Mouse (Mus musculus) olfactory bulb, adult 2 months (tissue): ENCODE measurements around the gene Tex14. TPM values are rescaled to one million over a fixed set of nuclear protein-coding genes. Genes with fewer than 3 reads are reported as not detected.
"Not testable (repeated sequence)": the region's sequence is repeated elsewhere in the genome, so short reads cannot be mapped to it uniquely, and the experiment has no call there.

ENCODE experiments used
- H3K27ac ChIP-seq: fragments of 200-500 bp; 2 replicates; pipeline ENCODE4 v1.5.1; 2012; ENCODE audit warnings: low read depth, low read length; ENCODE audit not compliant: insufficient read depth
- H3K4me1 ChIP-seq: fragments of 200-500 bp; 2 replicates; pipeline ENCODE4 v1.6.1; 2012; ENCODE audit warnings: low read length; ENCODE audit not compliant: control insufficient read depth, insufficient read depth
- H3K4me3 ChIP-seq: fragments of 200-500 bp; 2 replicates; pipeline ENCODE4 v1.5.1; 2012; ENCODE audit warnings: mild to moderate bottlenecking, low read depth, low read length, moderate library complexity; ENCODE audit not compliant: insufficient read depth
- CTCF ChIP-seq: fragments of 200-500 bp; IDR thresholded peaks from 2 replicates; pipeline ENCODE4 v1.5.1; 2012; ENCODE audit warnings: low read depth, mild to moderate bottlenecking, low read length, moderate library complexity; ENCODE audit not compliant: insufficient read depth
- POLR2A ChIP-seq: fragments of 200-500 bp; IDR thresholded peaks from 2 replicates; pipeline ENCODE4 v1.6.1; 2012; ENCODE audit warnings: mild to moderate bottlenecking, low read depth, low read length, moderate library complexity; ENCODE audit not compliant: insufficient read depth
- WGBS: fragments of 180-500 bp; shearing (Covaris S2); methylation state at CpG from one replicate; pipeline ENCODE4 v1.1.7; 2018; 5-methylcytosine and 5-hydroxymethylcytosine counted together
- polyA plus RNA-seq: library from polyadenylated mRNA; stranded (reverse); fragments of >200 nt; gene quantifications from 2 replicates; pipeline ENCODE4 v1.2.4, GENCODE M21; 2012; ENCODE audit warnings: low replicate concordance; ENCODE audit not compliant: missing spikeins, insufficient read depth, insufficient read length

Gene Tex14
- polyA plus RNA-seq, 1 experiment: not detected

DNA sequence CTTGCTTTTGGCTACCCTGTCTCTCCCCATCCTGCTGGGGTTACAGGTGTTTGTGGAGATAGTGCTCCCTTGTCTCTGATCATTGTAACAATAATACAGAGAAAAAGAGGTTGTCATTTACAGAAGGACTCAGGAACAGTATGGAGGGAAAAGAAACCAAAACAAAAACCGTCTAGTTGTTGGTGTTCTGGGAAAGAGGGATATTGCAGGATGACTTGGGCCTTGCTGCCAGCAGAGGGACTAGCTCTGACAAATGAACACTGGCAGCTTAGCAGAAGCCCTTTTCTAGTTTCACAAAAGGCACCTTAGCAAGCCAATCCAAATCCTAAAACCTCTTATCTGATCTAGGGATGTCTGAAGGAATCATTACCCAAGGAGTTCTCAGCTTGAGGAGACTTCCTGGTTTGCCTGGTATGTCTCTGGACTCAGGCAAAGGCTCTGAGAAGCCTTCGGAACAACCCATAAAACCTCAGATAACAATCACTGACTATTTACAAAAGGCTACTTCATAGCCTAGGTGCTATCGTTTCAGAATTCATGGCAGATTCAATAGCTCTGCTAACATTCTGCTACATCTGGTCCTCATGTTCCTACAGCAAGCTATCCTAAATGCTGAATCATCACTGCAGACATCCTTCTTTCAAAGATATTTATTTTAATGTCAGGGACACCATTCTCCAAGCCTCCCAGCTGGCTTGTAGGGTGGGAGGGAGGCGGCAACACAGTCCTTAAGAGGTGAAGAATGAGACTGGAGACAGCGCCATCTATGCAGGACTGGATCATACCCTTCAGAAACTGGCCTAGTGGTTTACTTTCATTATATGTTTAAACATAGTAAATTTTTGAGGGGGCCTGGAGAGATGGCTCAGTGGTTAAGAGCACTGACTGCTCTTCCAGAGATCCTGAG, 31.7 kb downstream of the Tex14 start:
- no peaks in the 10 kb centered on the region; the same call in 1 of the 2 replicates for H3K4me1 ChIP-seq
- H3K27ac ChIP-seq: no peak overlapping the region
- TF ChIP-seq POLR2A (no peak), CTCF (no peak)
- no peak overlapping the region for H3K4me3 ChIP-seq
- 72% methylated on average over 5 of the region's 5 CpGs for WGBS

DNA sequence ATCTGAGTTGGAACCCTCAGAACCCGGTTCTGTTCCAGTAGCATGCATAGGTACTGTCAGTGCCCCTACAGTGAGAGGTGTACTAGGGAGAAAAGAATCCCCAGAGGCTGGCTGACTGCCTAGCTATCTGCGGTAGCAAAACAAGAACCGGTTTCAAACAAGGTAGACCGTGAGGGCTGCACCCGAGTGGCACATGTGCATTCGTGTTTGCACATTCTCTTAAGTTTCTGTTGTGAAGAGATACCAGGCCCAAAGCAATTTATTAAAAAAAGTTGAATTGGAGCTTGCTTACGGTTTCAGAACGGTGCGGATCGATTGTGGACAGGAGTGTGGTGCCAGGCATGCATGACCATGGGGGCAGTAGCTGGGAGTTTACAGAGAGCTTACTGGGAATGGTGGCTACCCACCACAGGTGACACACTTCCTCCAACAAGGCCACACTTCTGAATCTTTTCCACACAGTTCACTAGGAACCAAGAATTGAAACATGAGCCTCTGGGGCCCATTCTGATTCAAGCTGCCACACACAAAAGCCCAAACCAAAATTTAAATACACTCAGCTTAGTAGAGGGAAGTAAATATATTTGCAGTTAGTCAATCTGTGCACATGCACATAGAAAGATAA, 35.0 kb downstream of the Tex14 start:
- Histone ChIP-seq H3K27ac (no peak overlapping the region), H3K4me3 (no peak overlapping the region), H3K4me1 (no peaks in the 10 kb centered on the region; the same call in 1 of the 2 replicates)
- no peak for TF ChIP-seq POLR2A
- no peak for TF ChIP-seq CTCF
- WGBS: 87% methylated on average over 10 of the region's 10 CpGs

GRCm38 (mm10) chr11:87442643-87443372, 37.9 kb downstream of the Tex14 start:
- not testable (repeated sequence) for H3K4me1 ChIP-seq
- H3K4me3 ChIP-seq: peak overlapping the region; percentile 48
- H3K27ac ChIP-seq: peak overlapping the region; percentile 39
- TF ChIP-seq POLR2A: peak; percentile 23; the same call in 1 of the 2 replicates
- WGBS: under 1% methylated on average over 33 of the region's 62 CpGs

GRCm38 (mm10) chr11:87443373-87443883, 38.6 kb downstream of the Tex14 start:
- 0% methylated on average over 5 of the region's 5 CpGs for WGBS
- H3K27ac ChIP-seq: no peak overlapping the region
- TF ChIP-seq POLR2A: no peak
- TF ChIP-seq CTCF: no peak
- no peak overlapping the region for H3K4me3 ChIP-seq
- no peaks in the 10 kb centered on the region for H3K4me1 ChIP-seq

- 76% methylated on average over 10 of the region's 10 CpGs for WGBS
- not testable (repeated sequence) for H3K4me3 ChIP-seq, H3K27ac ChIP-seq, H3K4me1 ChIP-seq
Observed at GRCm38 (mm10) chr11:87444056-87444455, 39.2 kb downstream of the Tex14 start.

- WGBS: 22% methylated on average over 16 of the region's 16 CpGs
- Histone ChIP-seq H3K27ac (no peak overlapping the region), H3K4me3 (no peak overlapping the region), H3K4me1 (no peaks in the 10 kb centered on the region)
- no peak for TF ChIP-seq CTCF
- TF ChIP-seq POLR2A: no peak
Observed at GRCm38 (mm10) chr11:87444735-87445428, 40.0 kb downstream of the Tex14 start.

DNA sequence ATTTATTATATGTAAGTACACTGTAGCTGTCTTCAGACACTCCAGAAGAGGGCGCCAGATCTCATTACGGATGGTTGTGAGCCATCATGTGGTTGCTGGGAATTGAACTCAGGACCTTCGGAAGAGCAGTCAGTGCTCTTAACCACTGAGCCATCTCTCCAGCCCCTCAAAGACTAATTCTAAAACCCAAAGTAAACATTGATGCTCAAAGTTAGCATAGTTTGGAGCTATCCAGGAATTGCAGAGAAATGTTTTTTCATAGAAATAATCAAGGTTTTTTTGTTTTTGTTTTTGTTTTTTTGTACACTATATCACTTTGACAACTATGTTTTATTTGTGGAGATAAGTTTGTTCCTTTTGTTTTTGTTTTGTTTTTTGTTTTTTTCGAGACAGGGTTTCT, 40.7 kb downstream of the Tex14 start:
- not testable (repeated sequence) for H3K4me1 ChIP-seq, H3K4me3 ChIP-seq, H3K27ac ChIP-seq
- 55% methylated on average over 4 of the region's 4 CpGs for WGBS

DNA sequence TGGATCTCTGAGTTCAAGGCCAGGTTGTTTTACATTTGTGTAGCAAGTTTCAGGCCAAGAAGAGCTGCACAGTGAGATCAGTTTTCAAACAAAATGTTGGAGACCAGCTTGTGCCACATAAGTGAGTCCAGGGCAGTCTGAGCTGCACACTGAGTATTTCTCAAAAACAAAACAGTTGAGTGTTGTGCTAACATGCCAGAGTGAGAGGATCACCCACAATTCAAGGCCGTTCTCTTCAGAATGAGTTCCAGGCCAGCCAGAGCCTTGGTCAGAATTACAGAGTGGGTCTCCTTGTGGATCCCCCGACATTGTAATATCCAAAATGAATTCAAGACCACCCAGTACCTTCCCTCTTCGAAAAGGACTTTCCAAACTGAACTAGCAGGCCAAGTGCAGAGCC, 41.3 kb downstream of the Tex14 start:
- TF ChIP-seq CTCF (no peak), POLR2A (no peak)
- no peak overlapping the region for H3K4me3 ChIP-seq
- no peak overlapping the region for H3K27ac ChIP-seq
- WGBS: 87% methylated on average over 3 of the region's 3 CpGs
- H3K4me1 ChIP-seq: no peaks in the 10 kb centered on the region

DNA sequence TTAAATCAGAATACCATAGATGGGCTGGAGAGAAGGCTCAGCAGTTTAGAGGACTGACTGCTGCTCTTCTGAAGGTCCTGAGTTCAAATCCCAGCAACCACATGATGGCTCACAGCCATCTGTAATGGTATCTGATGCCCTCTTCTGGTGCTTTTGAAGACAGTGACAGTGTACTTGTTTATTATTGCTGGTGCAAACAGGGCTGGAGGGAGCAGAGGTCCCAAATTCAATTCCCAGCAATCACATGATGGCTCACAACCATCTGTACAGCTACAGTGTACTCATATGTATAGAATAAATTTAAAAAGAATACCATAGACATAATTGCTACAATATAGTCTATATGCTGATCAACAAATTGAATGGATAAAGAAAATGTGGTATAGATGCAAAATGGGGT, 42.6 kb downstream of the Tex14 start:
- Histone ChIP-seq H3K27ac (no peak overlapping the region), H3K4me1 (no peaks in the 10 kb centered on the region), H3K4me3 (no peak overlapping the region)
- TF ChIP-seq POLR2A: no peak
- no peak for TF ChIP-seq CTCF

DNA sequence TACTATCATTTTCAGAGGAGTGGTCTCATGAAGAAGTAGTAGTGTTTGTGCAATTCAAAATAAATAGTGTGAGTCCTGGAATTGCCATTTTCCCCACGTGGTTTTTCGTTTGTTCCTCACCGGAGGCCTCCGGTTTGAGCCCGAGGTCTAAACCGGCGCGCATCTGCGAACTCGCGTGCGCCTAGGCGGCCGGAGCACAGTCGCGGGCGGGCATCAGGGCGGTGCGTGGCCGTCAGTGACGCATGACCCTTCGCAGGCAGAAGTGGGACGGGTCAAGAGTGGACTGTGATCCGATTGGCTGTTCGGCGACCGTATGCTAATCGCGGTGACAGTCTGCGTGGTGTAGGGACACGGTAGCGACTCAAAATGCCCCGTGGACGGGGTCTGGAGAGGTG, 43.2 kb downstream of the Tex14 start:
- 0 out of 2 replicates have a peak overlapping the region, but pooled peaks have one; percentile 31 for H3K27ac ChIP-seq
- peak overlapping the region; percentile 53 for H3K4me3 ChIP-seq
- under 1% methylated on average over 32 of the region's 34 CpGs for WGBS

DNA sequence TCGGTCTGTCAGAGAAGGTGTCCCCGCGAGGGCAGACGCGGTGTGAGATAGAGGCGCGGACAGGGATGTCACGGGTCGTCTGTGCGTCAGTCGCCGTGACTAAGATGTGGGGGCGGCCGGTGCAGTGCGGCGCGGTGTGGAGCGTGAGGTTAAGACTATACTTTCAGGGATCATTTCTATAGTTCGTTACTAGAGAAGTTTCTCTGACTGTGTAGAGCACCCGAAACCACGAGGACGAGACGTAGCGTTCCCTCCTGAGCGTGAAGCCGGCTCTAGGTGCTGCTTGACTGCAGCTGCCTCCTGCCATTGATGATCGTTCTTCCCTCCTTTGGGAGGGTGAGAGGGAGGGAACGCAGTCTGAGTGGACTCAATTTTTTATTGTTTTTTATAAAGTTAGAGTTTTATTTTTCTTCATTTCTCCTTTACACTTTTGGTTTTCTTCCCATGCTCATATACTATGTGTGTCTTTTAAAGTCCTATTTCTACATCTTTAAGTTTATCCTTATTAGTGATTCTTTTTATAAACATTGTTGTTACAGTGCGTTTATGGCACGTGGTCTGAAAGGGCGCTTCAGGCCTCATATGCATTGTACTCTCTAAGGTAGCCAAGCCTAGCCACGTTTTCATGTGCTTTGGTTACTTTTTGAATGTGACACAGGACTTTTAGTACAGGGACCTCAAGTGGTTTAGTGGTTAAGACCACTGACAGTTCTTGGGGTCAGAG, 43.8 kb downstream of the Tex14 start:
- peak overlapping the region; percentile 62; the same call in 1 of the 2 replicates for H3K27ac ChIP-seq
- peak overlapping the region; percentile 53; the same call in 1 of the 2 replicates for H3K4me3 ChIP-seq
- not testable (repeated sequence) for H3K4me1 ChIP-seq
- WGBS: under 1% methylated on average over 6 of the region's 32 CpGs

More for the DNA sequence above, 43.2 kb downstream of the Tex14 start:
- not testable (repeated sequence) for H3K4me1 ChIP-seq
